Mouse (Mus musculus) activated CD4-positive, CD25-positive, alpha-beta regulatory T cell (primary cell): ENCODE results near the gene C330021F23Rik. TPM values are rescaled to one million over a fixed set of nuclear protein-coding genes. Genes with fewer than 3 reads are reported as not detected.

Source experiments
- polyA plus RNA-seq, 2 experiments: library from polyadenylated mRNA; unstranded; fragments of 100-300 nt; shearing (Covaris generic); gene quantifications; one replicate each; pipeline ENCODE4 v1.2.1; 2017

C330021F23Rik gene
- polyA plus RNA-seq, result under 1 TPM in 1 of 2 experiments, not detected in 1; 0.20 TPM

GRCm38 (mm10) chr8:3567641-3568371 is at the start of gene C330021F23Rik:
TSS of gene C330021F23Rik (plus strand) at chr8:3567990.

DNA sequence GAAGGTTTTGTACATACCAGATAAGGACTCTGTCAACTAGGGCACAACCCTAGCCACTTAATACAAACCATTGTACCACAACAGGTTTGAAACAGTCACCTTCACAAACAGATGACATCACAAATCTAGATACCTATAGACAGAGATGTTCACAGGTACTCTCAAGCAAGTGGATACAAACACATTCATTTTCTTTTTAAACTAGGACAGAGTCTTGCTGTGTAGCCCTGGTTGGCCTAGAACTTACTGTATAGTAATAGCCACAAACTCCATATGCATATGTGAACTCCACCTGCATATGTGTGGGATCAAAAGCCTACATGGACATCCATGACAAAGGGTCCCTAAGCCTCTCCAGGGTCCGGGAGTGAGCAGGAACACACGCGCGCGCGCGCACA is 19.2 kb downstream of the C330021F23Rik start, which contains the start of gene Camsap3:
TSS of gene Camsap3 (plus strand) at position 301 of the 398 bp plus-strand sequence.

GRCm38 (mm10) chr8:3621199-3621970 is 53.6 kb downstream of the C330021F23Rik start, which contains the start of the genes Xab2 and Pet100:
TSS of gene Xab2 (minus strand) at chr8:3621316.
TSS of gene Pet100 (plus strand) at chr8:3621548.

GRCm38 (mm10) chr8:3625445-3625844 is 57.7 kb downstream of the C330021F23Rik start, which contains the start of gene Pcp2:
TSS of gene Pcp2 (minus strand) at chr8:3625545.

GRCm38 (mm10) chr8:3630647-3631477 is 63.1 kb downstream of the C330021F23Rik start, which contains the start of gene Stxbp2:
TSS of gene Stxbp2 (plus strand) at chr8:3630955.

Other genes starting within 250 kb of the C330021F23Rik start
- gene A430078G23Rik, start 214.6 kb upstream of the C330021F23Rik start, polyA plus RNA-seq, result 10 to 100 TPM; 73.5 to 80.4 TPM
- gene Arhgef18, start 175.0 kb upstream of the C330021F23Rik start, polyA plus RNA-seq, result 10 to 100 TPM; 54.8 to 71.1 TPM
- 1 to 10 TPM; 4.8 to 5.7 TPM for gene Pex11g, start 100.3 kb upstream of the C330021F23Rik start, polyA plus RNA-seq
- gene Tex45, start 97.1 kb upstream of the C330021F23Rik start, polyA plus RNA-seq, result not detected
- 10 to 100 TPM in 1 of 2 experiments, 1 to 10 TPM in 1; 5.3 to 13.0 TPM for gene Zfp358, start 74.9 kb upstream of the C330021F23Rik start, polyA plus RNA-seq
- 10 to 100 TPM; 79.5 to 93.9 TPM for gene Mcoln1, start 67.5 kb upstream of the C330021F23Rik start, polyA plus RNA-seq
- 10 to 100 TPM; 22.3 to 27.5 TPM for gene Pnpla6, start 52.6 kb upstream of the C330021F23Rik start, polyA plus RNA-seq
- under 1 TPM in 1 of 2 experiments, not detected in 1; 0.33 TPM for gene Camsap3, start 19.3 kb downstream of the C330021F23Rik start, polyA plus RNA-seq
- gene Xab2, start 53.3 kb downstream of the C330021F23Rik start, polyA plus RNA-seq, result 10 to 100 TPM; 81.8 to 82.2 TPM
- gene Pet100, start 53.6 kb downstream of the C330021F23Rik start, polyA plus RNA-seq, result 100 to 1,000 TPM; 122 to 131 TPM
- gene Pcp2, start 57.6 kb downstream of the C330021F23Rik start, polyA plus RNA-seq, result under 1 TPM; 0.16 to 0.20 TPM
- gene Stxbp2, start 63.0 kb downstream of the C330021F23Rik start, polyA plus RNA-seq, result 100 to 1,000 TPM; 211 to 215 TPM
- gene Retn, start 87.8 kb downstream of the C330021F23Rik start, polyA plus RNA-seq, result not detected
- under 1 TPM; 0.36 to 0.92 TPM for gene Mcemp1, start 97.8 kb downstream of the C330021F23Rik start, polyA plus RNA-seq
- gene Fcor, start 104.4 kb downstream of the C330021F23Rik start, polyA plus RNA-seq, result not detected
- 10 to 100 TPM; 27.9 to 28.4 TPM for gene Trappc5, start 108.3 kb downstream of the C330021F23Rik start, polyA plus RNA-seq
- gene Fcer2a, start 126.2 kb downstream of the C330021F23Rik start, polyA plus RNA-seq, result 1 to 10 TPM in 1 of 2 experiments, under 1 TPM in 1; 0.47 to 2.0 TPM
- gene Clec4g, start 152.7 kb downstream of the C330021F23Rik start, polyA plus RNA-seq, result not detected
- gene Cd209a, start 181.0 kb downstream of the C330021F23Rik start, polyA plus RNA-seq, result under 1 TPM; 0.20 to 0.32 TPM